Mouse (Mus musculus) hindbrain, embryonic 12.5 days (tissue): ENCODE data around the gene Rae1. TPM values are rescaled to one million over a fixed set of nuclear protein-coding genes. Genes with fewer than 3 reads are reported as not detected.

Experiments
- ATAC-seq: fragments of 200-750 bp; cut with Nextera tagmentation; 2 replicates; pipeline ENCODE4 v1.8.0; 2017; ENCODE audit warnings: moderate TSS enrichment; ENCODE audit not compliant: low FRiP score
- H3K27ac ChIP-seq: fragments of 300-500 bp; sonication (generic); 2 replicates; pipeline ENCODE4 v1.5.1; 2016; ENCODE audit warnings: mild to moderate bottlenecking
- H3K27me3 ChIP-seq: fragments of 300-500 bp; sonication (generic); 2 replicates; pipeline ENCODE4 v1.6.1; 2016; ENCODE audit warnings: mild to moderate bottlenecking
- H3K36me3 ChIP-seq: fragments of 300-500 bp; sonication (generic); 2 replicates; pipeline ENCODE4 v1.6.1; 2016; ENCODE audit warnings: mild to moderate bottlenecking
- H3K4me1 ChIP-seq: fragments of 300-500 bp; sonication (generic); 2 replicates; pipeline ENCODE4 v1.6.1; 2016
- H3K4me2 ChIP-seq: fragments of 300-500 bp; sonication (generic); replicated peaks from 2 replicates; pipeline ENCODE4 v1.6.1; 2016; ENCODE audit warnings: mild to moderate bottlenecking
- H3K4me3 ChIP-seq: fragments of 300-500 bp; sonication (generic); 2 replicates; pipeline ENCODE4 v1.5.1; 2016; ENCODE audit warnings: mild to moderate bottlenecking
- H3K9ac ChIP-seq: fragments of 300-500 bp; sonication (generic); 2 replicates; pipeline ENCODE4 v1.6.1; 2016; ENCODE audit warnings: mild to moderate bottlenecking, moderate library complexity
- H3K9me3 ChIP-seq: fragments of 300-500 bp; sonication (generic); replicated peaks from 2 replicates; pipeline ENCODE4 v1.6.1; 2016; ENCODE audit warnings: mild to moderate bottlenecking
- WGBS: fragments of 180-500 bp; shearing (Covaris S2); methylation state at CpG from one replicate; pipeline ENCODE4 v1.1.7; 2016; 5-methylcytosine and 5-hydroxymethylcytosine counted together
- polyA plus RNA-seq: library from polyadenylated mRNA; unstranded; fragments of >200 nt; fragmentation: Nextera tagmentation; extraction: Ambion mirVana; gene quantifications from 2 replicates; pipeline ENCODE4 v1.2.1, GENCODE M21; 2016

Rae1 gene
- polyA plus RNA-seq, 1 experiment from 2014 or later, result 126 TPM

DNA sequence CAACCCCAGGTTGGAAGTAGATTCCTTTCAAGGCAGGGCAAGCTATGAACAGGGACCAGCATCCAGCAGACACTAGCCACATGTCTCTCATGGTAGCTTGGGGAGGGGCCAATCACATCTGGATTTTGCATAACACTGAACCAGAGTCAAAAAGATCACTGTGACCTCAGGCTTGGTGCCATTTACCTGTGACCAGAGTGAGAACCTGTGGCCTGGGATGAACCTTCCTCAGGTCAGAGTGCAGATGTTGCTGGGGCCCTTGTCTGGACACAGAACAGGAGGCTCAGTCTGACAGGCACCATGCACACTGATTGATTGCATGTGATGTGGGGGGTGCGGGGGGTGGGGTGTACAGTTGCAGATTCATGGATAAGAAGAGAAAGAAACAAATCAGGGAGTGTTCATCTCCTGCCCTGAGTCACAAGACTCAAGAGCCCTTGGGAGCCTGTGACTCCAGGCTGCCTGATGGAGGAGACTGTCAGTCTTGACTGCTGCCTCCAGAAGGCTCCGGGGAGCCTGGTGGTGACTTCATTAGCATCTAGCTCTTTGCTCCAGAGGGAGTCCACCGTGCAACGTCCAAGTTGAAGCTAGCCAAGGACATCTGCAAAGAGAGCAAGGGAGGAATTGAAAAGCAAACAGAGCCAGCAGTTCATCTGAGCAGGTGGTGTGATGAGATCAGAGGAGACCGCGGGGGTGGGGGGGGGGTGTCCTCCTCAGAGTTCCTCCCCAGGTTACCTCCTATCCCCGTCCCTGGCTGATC, 25.9 kb upstream of the Rae1 start:
- Histone ChIP-seq H3K4me1 (peaks cover 27% of the 10 kb centered on the region), H3K27ac (no peak overlapping the region), H3K36me3 (no peaks in the 10 kb centered on the region), H3K4me2 (no peak overlapping the region), H3K27me3 (no peaks in the 10 kb centered on the region), H3K9ac (no peak overlapping the region), H3K4me3 (no peak overlapping the region), H3K9me3 (no peaks in the 10 kb centered on the region)
- WGBS, result 19% methylated on average over 7 of the region's 7 CpGs
- no peak for ATAC-seq

DNA sequence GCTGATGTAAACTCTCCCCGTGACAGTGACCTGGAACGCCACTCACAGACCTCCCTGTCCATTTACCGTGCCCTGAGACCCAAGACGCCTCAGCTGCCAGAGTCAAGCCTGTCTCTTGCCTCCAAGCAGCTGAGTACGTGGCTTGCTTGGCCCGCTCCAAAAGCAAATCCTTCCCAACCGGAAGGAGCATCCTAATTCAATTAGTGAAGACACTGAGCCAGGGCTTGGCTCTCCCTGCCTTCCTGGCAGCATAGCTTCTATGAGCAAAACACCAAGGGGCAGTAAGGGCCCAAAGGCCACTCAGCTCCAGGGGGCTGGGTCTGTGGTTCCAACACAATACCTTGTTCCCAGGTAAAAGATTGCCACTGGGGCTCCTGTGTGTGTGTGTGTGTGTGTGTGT, 25.2 kb upstream of the Rae1 start:
- H3K36me3 ChIP-seq, result no peaks in the 10 kb centered on the region
- WGBS, result 31% methylated on average over 7 of the region's 7 CpGs
- ATAC-seq, result no peak
- no peak overlapping the region for H3K27ac ChIP-seq
- H3K27me3 ChIP-seq, result no peaks in the 10 kb centered on the region
- no peaks in the 10 kb centered on the region for H3K9me3 ChIP-seq
- no peak overlapping the region for H3K4me3 ChIP-seq
- H3K9ac ChIP-seq, result no peak overlapping the region
- H3K4me2 ChIP-seq, result no peak overlapping the region
- peaks cover 27% of the 10 kb centered on the region for H3K4me1 ChIP-seq

DNA sequence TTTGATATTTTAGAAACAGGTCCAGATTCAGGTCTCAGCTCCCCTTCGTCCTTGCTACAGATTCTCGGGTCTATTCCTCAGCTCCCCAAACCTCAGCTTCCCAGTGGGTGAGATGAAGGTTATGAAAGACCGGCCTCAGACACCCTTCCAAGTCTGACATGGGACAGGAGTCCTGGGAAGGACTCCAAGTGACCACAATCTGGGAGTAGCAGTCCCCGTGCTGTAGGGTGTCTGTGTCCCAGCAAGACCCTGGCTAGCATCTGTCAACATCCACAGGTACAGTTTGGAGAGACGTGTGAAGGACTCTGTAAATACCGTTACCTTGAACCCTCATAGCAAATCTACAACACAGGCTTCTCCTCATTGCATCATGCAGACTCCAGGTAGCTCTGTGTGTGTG, 24.8 kb upstream of the Rae1 start:
- 85% methylated on average over 6 of the region's 6 CpGs for WGBS
- Histone ChIP-seq H3K4me1 (peaks cover 27% of the 10 kb centered on the region), H3K27me3 (no peaks in the 10 kb centered on the region), H3K4me2 (no peak overlapping the region), H3K4me3 (no peak overlapping the region), H3K36me3 (no peaks in the 10 kb centered on the region), H3K9ac (no peak overlapping the region), H3K27ac (no peak overlapping the region), H3K9me3 (no peaks in the 10 kb centered on the region)
- no peak for ATAC-seq

DNA sequence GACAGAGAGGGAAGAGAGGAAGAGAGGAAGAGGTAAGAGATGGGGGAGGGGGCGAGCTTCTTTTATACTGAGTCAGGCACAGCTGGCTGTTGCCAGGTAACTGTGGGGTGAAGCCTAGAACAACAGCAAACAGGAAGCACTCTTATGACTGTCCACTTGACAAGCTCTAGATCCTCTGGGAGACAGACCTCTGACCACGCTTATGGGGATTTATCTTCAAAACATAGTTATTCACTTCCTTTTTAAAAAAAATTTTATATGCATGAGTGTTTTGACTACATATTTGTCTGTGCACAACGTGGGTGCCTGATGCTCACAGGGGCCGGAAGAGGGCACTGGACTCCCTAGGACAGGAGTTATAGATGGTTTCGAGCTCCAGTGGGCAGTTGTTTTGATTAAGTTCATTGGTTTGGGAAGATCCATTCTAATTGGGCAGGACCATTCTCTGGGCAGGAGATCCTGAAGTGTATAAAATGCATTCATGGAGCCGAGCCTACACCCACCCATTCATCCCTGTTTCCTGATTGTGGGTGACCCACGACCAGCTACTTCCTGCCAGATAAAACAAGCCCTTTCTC, 23.2 kb upstream of the Rae1 start:
- no peaks in the 10 kb centered on the region for H3K27me3 ChIP-seq
- no peak overlapping the region for H3K4me3 ChIP-seq
- peaks cover 27% of the 10 kb centered on the region for H3K4me1 ChIP-seq
- no peak overlapping the region; the same call in 1 of the 2 replicates for H3K27ac ChIP-seq
- no peaks in the 10 kb centered on the region for H3K36me3 ChIP-seq
- WGBS, result 26% methylated on average over 7 of the region's 7 CpGs
- no peak for ATAC-seq
- H3K4me2 ChIP-seq, result peak overlapping the region; percentile 34; the same call in 1 of the 2 replicates
- H3K9ac ChIP-seq, result no peak overlapping the region
- no peaks in the 10 kb centered on the region for H3K9me3 ChIP-seq

DNA sequence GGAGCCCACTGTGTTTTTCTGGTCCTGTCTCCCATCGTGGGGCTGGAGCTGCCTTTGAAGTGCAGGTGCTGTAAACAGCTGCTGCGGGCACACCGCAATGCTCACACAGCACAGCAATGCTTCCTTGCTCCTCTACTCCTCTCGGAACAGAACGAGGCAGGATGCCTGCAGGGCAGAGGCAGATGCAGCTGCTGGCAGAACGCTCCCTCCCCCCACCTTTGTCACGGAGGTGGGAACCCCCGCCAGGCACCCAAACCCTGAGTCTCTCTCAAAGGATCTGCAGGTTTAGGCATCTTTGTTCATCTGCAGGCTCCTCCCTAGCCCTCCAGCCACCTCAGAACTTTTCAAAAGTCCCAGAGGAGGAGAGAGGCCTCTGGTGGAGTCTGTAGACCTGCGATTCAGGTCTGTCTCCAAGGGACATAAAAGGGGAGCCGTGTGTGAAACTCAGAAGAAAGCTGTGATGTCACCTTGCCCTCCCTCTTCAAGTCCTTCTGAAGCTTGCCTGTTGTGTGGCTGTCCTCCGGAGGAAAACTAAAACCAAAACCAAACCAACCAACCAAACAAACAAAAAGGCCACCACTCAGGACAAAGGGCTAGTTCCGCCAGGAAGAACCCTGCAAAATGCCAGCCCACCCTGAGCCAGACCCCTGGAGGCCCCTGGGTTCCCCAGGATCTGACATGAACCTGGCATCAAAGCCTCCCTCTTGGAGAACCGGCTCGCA, 22.3 kb upstream of the Rae1 start, which contains the start of gene Spo11:
Spo11 (plus strand) TSS at position 292 of the 722 bp plus-strand sequence.
- H3K4me2 ChIP-seq, result peak within 1 kb of the TSS; percentile 34
- WGBS, result 11% methylated on average over 14 of the region's 14 CpGs
- peak within 1 kb of the TSS; percentile 30 for H3K27ac ChIP-seq
- ATAC-seq, result no peak
- H3K9me3 ChIP-seq, result no peaks in the 10 kb centered on the region
- H3K36me3 ChIP-seq, result no peaks in the 10 kb centered on the region
- H3K4me1 ChIP-seq, result peaks cover 27% of the 10 kb centered on the region
- no peak within 1 kb of the TSS for H3K9ac ChIP-seq
- H3K27me3 ChIP-seq, result no peaks in the 10 kb centered on the region
- H3K4me3 ChIP-seq, result no peak within 1 kb of the TSS

DNA sequence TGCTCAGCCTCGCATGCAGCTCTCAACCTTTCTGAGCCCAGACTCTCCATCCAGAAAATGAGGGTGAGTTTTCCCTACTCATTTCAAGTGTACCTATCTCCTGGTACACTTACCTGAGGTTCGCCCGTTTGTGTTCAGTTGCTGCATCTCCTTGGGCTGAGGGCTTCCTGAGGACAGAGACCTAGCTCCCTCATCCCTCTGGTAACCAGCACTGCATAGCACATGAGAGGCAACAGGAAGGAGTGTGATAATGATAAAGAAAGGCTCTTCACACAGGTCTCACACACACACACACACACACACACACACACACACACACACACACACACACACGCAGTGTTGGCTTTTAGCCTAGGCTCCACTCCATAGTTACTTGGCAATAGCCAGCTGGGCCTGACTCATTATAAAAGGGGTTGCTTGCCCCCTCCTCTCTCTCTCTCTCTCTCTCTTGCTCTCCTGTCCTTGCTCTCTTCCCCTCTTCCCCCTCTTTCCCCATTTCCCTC, 21.7 kb upstream of the Rae1 start:
- H3K27me3 ChIP-seq, result no peaks in the 10 kb centered on the region
- no peak for ATAC-seq
- no peaks in the 10 kb centered on the region for H3K9me3 ChIP-seq
- H3K4me2 ChIP-seq, result no peak overlapping the region
- H3K9ac ChIP-seq, result no peak overlapping the region
- no peak overlapping the region for H3K27ac ChIP-seq
- no peak overlapping the region for H3K4me3 ChIP-seq
- peaks cover 27% of the 10 kb centered on the region for H3K4me1 ChIP-seq
- no peaks in the 10 kb centered on the region for H3K36me3 ChIP-seq
- 48% methylated on average over 4 of the region's 4 CpGs for WGBS

DNA sequence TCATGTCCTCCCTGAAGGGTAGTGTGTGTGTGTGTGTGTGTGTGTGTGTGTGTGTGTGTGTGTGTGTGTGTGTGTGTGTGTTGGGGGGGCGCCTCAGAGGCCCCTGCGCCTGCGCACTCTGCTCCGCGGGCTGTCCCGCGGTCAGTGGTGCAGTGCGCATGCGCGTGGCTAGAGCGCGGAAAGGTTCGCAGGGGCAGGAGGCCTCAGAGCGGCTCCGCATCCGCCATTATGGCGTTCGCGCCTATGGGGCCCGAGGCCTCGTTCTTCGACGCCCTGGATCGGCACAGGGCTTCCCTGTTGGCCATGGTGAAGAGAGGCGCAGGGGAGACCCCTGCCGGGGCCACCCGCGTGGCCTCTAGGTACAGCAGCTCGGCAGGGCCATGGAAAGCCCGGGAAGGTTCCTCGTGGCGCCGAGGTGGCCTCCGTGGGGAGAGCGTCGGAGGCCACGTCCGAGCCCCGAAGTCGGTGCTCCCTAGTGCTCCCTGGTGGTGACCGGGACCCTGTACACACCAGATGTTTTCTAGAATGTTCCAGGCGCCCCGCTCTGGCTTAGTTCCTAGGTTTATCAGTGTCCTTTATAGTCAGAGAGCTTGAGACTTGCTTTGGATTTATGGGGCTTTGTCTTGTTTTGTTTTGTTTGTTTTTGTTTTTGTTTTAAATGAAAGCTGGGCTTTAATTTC, 20.1 kb upstream of the Rae1 start:
- Histone ChIP-seq H3K4me1 (peaks cover 18% of the 10 kb centered on the region), H3K9ac (no peak overlapping the region), H3K36me3 (no peaks in the 10 kb centered on the region), H3K27me3 (no peaks in the 10 kb centered on the region), H3K9me3 (no peaks in the 10 kb centered on the region), H3K4me2 (no peak overlapping the region), H3K4me3 (no peak overlapping the region), H3K27ac (no peak overlapping the region)
- 93% methylated on average over 40 of the region's 43 CpGs for WGBS
- no peak for ATAC-seq

DNA sequence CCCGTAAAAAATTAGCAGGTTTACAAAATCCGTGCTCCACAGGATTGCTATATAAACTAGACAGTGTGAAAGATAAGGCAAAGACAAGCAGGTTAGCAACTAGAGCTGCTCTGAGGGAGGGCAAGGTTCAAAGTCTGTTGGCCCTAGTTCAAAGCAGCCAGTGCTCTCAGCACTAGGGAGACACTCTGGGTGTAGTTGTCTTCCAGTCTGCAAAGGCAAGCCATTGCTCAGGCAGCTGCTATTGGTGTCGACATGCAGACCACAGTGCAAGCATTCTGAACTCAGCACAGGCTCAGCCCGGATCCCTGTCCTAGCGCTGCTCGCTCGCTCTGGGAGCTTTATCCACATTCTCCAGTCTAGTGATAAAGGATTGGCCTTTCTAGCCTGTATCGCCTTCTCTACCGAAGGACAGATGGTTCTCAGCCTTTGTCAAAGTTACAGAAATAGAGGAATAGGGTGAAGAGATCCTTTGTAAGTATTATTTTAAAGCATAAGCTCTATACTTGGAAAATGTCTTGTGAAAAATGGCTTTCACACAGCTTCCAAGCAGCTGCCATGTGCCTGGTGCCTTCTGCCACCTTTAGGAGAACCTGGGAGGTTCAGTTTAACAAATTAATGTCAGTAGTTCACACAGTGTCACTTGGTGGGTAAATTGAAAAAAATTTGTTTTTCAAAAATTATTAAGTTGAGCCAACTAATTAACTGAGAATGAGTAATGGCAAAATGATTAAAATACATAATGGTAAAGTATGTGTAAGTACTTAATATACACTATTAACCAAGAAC, 16.9 kb upstream of the Rae1 start:
- WGBS, result 73% methylated on average over 9 of the region's 9 CpGs
- no peak overlapping the region for H3K9ac ChIP-seq

DNA sequence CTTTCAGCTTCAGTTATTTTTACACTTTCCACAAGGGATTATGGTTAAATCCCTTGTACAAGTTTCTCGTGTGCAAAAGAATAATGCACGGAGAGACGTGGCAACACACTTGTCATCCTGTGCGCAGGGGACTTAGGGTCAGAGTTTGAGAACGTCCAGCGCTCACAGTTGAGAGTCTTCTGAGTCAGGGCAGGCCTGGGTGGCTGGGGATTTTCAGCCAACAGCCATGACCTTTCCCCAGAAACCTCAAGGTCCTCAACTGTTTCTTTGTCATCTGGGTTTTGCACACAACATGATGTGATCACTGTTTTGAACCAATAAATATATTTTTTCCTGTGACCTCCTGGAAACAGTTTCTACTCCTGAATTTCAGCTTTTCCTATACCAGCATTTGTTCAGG, 9.8 kb upstream of the Rae1 start:
- peaks cover 9% of the 10 kb centered on the region; the same call in 1 of the 2 replicates for H3K27me3 ChIP-seq
- H3K4me3 ChIP-seq, result no peak overlapping the region
- ATAC-seq, result no peak
- no peaks in the 10 kb centered on the region for H3K36me3 ChIP-seq
- H3K4me1 ChIP-seq, result no peaks in the 10 kb centered on the region
- H3K27ac ChIP-seq, result no peak overlapping the region
- H3K4me2 ChIP-seq, result no peak overlapping the region
- no peaks in the 10 kb centered on the region for H3K9me3 ChIP-seq
- WGBS, result 86% methylated on average over 6 of the region's 6 CpGs
- no peak overlapping the region for H3K9ac ChIP-seq

More for the DNA sequence above, 16.9 kb upstream of the Rae1 start:
- Histone ChIP-seq H3K9me3 (no peaks in the 10 kb centered on the region), H3K27me3 (0 out of 2 replicates have a peak, but pooled peaks cover 4% of the 10 kb centered on the region), H3K4me3 (no peak overlapping the region), H3K27ac (no peak overlapping the region), H3K36me3 (no peaks in the 10 kb centered on the region), H3K4me1 (no peaks in the 10 kb centered on the region), H3K4me2 (no peak overlapping the region)
- no peak for ATAC-seq

DNA sequence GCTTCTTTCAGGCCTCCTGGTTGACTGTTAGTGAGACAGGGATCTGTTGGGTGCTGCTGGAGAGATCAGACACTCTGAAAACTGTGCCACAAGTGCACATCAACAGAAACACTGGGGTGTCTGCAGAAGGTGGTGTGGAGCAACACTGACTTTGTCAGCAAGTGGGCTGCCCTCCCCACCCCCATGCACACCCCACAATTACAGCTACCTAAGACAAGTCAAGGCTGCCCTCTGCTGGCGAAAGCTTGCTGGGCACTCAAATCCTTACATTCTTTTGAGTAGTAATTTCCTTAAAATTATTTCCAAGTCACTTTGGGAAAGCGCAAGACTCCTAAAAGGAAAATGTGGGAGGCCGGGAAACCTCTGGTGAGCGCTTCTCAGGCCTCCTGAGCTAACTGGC, 3.7 kb upstream of the Rae1 start:
- Histone ChIP-seq H3K4me2 (no peak overlapping the region), H3K4me3 (no peak overlapping the region), H3K4me1 (peaks cover 7% of the 10 kb centered on the region), H3K27me3 (0 out of 2 replicates have a peak, but pooled peaks cover 3% of the 10 kb centered on the region), H3K27ac (no peak overlapping the region), H3K36me3 (no peaks in the 10 kb centered on the region), H3K9ac (no peak overlapping the region), H3K9me3 (no peaks in the 10 kb centered on the region)
- no peak for ATAC-seq
- 20% methylated on average over 4 of the region's 4 CpGs for WGBS

DNA sequence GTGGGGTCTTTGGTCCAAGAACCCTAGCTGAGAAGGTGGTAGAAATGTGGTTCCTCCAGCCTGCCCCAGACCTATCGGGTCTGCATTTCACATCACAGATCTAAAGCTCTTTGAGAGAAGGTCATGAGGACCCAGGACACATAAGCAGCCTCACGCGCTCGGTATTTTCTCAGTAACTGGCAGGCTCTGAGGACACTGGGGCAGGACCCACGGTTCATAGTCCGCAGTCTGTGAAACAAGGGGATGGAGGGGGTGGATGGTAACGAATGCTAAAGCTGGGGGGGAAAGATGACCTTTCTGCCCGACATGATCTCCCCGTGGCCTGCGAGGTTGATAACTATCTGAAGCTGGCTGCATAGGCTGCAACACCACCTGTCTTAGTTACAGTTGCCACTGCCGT, 2.2 kb upstream of the Rae1 start:
- WGBS, result 70% methylated on average over 11 of the region's 11 CpGs
- Histone ChIP-seq H3K36me3 (peaks cover 6% of the 10 kb centered on the region), H3K9ac (no peak overlapping the region), H3K4me1 (peaks cover 15% of the 10 kb centered on the region), H3K9me3 (no peaks in the 10 kb centered on the region), H3K27ac (no peak overlapping the region), H3K4me2 (no peak overlapping the region), H3K27me3 (0 out of 2 replicates have a peak, but pooled peaks cover 3% of the 10 kb centered on the region), H3K4me3 (no peak overlapping the region)
- ATAC-seq, result no peak
